Comparison of ENCODE assay signal across 12 mouse cellular contexts in the genomic region with DNA sequence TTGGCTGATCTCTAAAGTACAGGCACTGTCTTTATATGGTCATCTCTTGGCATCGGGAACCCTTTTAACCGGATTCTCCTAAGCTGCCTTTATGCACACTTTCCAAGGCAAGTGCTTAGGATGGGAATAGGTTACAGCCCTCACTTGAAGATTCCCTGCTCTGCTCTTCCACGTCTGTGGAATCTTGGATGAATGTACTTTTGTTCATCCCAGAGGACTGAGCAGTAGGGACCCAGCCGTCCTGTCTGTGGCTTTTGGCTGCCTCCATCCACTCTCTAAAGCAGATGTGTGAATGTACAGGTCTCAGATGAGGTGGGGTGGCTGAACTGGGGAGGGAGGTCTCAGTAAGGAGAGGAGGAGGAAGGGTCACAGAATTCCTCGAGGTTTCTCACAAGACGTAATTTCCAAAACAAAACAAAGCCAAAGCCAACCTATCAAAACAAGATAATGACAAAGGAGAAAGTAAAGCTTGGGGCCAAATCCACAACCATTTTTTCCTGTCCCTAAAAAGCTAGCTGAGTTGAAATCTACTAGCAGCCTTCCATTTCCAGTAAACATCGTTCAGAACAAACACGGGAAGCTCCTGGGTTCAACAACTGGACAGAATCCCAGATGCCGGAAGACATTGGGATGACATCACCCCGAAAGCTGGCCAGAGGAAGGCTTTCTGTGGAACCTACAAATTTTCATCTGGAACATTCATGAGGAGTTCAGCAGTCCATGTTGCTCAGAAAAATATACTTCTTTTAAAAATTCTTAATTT. TPM values are rescaled to one million over a fixed set of nuclear protein-coding genes. Genes with fewer than 3 reads are reported as not detected.
DNase-seq lines count a peak whose midpoint lies in the region; ATAC-seq and TF ChIP-seq lines count a peak whose summit lies in the region.
"Had no signal": no experiment of that assay in that cellular context is flagged by ENCODE, and none has a peak within 500 bp of the region (broad histone marks: within the 10 kb centered on the region; RNA-seq: fewer than 3 reads in every experiment).

No protein-coding gene starts in this region.

- peak; percentile 72 for DNase-seq in kidney, adult 2 months
- no peak for DNase-seq in kidney, adult 18-20 months
- peak; percentile 52 for DNase-seq in kidney, postnatal 10 days
- DNase-seq in testis, postnatal 14 days (ENCODE audit: low spot score): no peak
- no peak for DNase-seq in layer of hippocampus, adult 11-12 months (ENCODE audit: low spot score)
- DNase-seq: cerebellum, adult 8-10 months had no signal

- H3K4me2 ChIP-seq in heart, embryonic 11.5 days: no peak overlapping the region
- no peak overlapping the region for H3K4me2 ChIP-seq in midbrain, embryonic 13.5 days (replicated peaks)
- H3K4me2 ChIP-seq: forebrain, embryonic 12.5 days had no signal

- no peaks in the 10 kb centered on the region for H3K27me3 ChIP-seq in kidney, adult 2 months (replicated peaks; ENCODE audit: control insufficient read depth, insufficient read depth, low read length)
- no peaks in the 10 kb centered on the region for H3K27me3 ChIP-seq in heart, embryonic 11.5 days (ENCODE audit: control insufficient read depth, insufficient read depth, low read length)
- no peaks in the 10 kb centered on the region for H3K27me3 ChIP-seq in small intestine, adult 2 months (ENCODE audit: control insufficient read depth, insufficient read depth, low read length)
- H3K27me3 ChIP-seq in midbrain, embryonic 13.5 days: no peaks in the 10 kb centered on the region
- H3K27me3 ChIP-seq: forebrain, embryonic 12.5 days had no signal

- WGBS in kidney, adult 2 months: 59% methylated on average over 10 of the region's 10 CpGs
- 54% methylated on average over 10 of the region's 10 CpGs for WGBS in heart, embryonic 11.5 days (ENCODE audit: insufficient replicate concordance)
- WGBS in small intestine, adult 2 months: 74% methylated on average over 10 of the region's 10 CpGs
- 79% methylated on average over 10 of the region's 10 CpGs for WGBS in midbrain, embryonic 13.5 days

- no peaks in the 10 kb centered on the region for H3K9me3 ChIP-seq in heart, embryonic 11.5 days (replicated peaks; ENCODE audit: control insufficient read depth, low read length)
- no peaks in the 10 kb centered on the region for H3K9me3 ChIP-seq in midbrain, embryonic 13.5 days
- H3K9me3 ChIP-seq: forebrain, embryonic 12.5 days had no signal

- TF ChIP-seq POLR2A in kidney, adult 2 months (IDR thresholded peaks at IDR 0.05; ENCODE audit: low read depth, low read length): no peak
- no peak for TF ChIP-seq POLR2A in small intestine, adult 2 months (IDR thresholded peaks at IDR 0.05; ENCODE audit: low read depth, low read length)

- no peak for ATAC-seq in heart, embryonic 11.5 days (replicated peaks; ENCODE audit: insufficient number of reproducible peaks, low FRiP score, low TSS enrichment)
- no peak for ATAC-seq in midbrain, embryonic 13.5 days
- ATAC-seq: CD4-positive, CD25-positive, alpha-beta regulatory T cell, adult 4 months; inflammation-experienced regulatory T-cells, adult 6 months had no signal

- H3K27ac ChIP-seq in kidney, adult 2 months (ENCODE audit: insufficient read depth, low read depth, low read length): peak overlapping the region; percentile 67
- peak overlapping the region; percentile 64 for H3K27ac ChIP-seq in heart, embryonic 11.5 days (ENCODE audit: low read depth, low read length)
- H3K27ac ChIP-seq in small intestine, adult 2 months (ENCODE audit: insufficient read depth, low read depth, low read length): peak overlapping the region; percentile 78
- no peak overlapping the region for H3K27ac ChIP-seq in midbrain, embryonic 13.5 days
- H3K27ac ChIP-seq: forebrain, embryonic 12.5 days had no signal

- no peak overlapping the region for H3K9ac ChIP-seq in heart, embryonic 11.5 days (ENCODE audit: low read depth, low read length)
- H3K9ac ChIP-seq in midbrain, embryonic 13.5 days (replicated peaks): no peak overlapping the region
- H3K9ac ChIP-seq: forebrain, embryonic 12.5 days had no signal

- H3K36me3 ChIP-seq in kidney, adult 2 months (ENCODE audit: control insufficient read depth, insufficient read depth, low read length): no peaks in the 10 kb centered on the region
- H3K36me3 ChIP-seq in heart, embryonic 11.5 days (ENCODE audit: control insufficient read depth, insufficient read depth, low read length): no peaks in the 10 kb centered on the region
- H3K36me3 ChIP-seq in small intestine, adult 2 months (ENCODE audit: control insufficient read depth, insufficient read depth, low read length): no peaks in the 10 kb centered on the region
- no peaks in the 10 kb centered on the region for H3K36me3 ChIP-seq in midbrain, embryonic 13.5 days
- H3K36me3 ChIP-seq: forebrain, embryonic 12.5 days had no signal

- H3K4me1 ChIP-seq in kidney, adult 2 months (ENCODE audit: control insufficient read depth, insufficient read depth, low read length): peaks cover 6% of the 10 kb centered on the region; the same call in 1 of the 2 replicates
- peaks cover 13% of the 10 kb centered on the region for H3K4me1 ChIP-seq in heart, embryonic 11.5 days (ENCODE audit: control insufficient read depth, insufficient read depth, low read length)
- H3K4me1 ChIP-seq in small intestine, adult 2 months (ENCODE audit: control insufficient read depth, insufficient read depth, insufficient read length, low read length): no peaks in the 10 kb centered on the region; the same call in 1 of the 2 replicates
- H3K4me1 ChIP-seq in midbrain, embryonic 13.5 days (replicated peaks): no peaks in the 10 kb centered on the region
- H3K4me1 ChIP-seq: forebrain, embryonic 12.5 days had no signal

- TF ChIP-seq CTCF in kidney, adult 2 months (conservative IDR thresholded peaks at IDR 0.05; ENCODE audit: insufficient read depth, insufficient read length, low read depth, low read length): no peak
- TF ChIP-seq CTCF in small intestine, adult 2 months (IDR thresholded peaks at IDR 0.05; ENCODE audit: extremely low read depth, insufficient read length, insufficient replicate concordance, low read depth, low read length): no peak

- H3K4me3 ChIP-seq in kidney, adult 2 months (ENCODE audit: insufficient read depth, low read depth, low read length): no peak overlapping the region
- H3K4me3 ChIP-seq in heart, embryonic 11.5 days (ENCODE audit: low read depth, low read length): no peak overlapping the region
- no peak overlapping the region for H3K4me3 ChIP-seq in small intestine, adult 2 months (ENCODE audit: low read depth, low read length)
- no peak overlapping the region for H3K4me3 ChIP-seq in midbrain, embryonic 13.5 days (replicated peaks)
- H3K4me3 ChIP-seq: forebrain, embryonic 12.5 days had no signal

RNA-seq across cellular contexts. Expression of gene Aak1, which starts 18.4 kb away (rescaled TPM):
- 28.9 and 30.6 TPM in 2 replicates for polyA plus RNA-seq in kidney, adult 2 months (2012; rRNA removed)
- polyA plus RNA-seq in heart, embryonic 11.5 days (2014; fragmentation: Nextera tagmentation; extraction: Ambion mirVana): 23.0 and 24.3 TPM in 2 replicates
- 10.5 and 22.8 TPM in 2 replicates for polyA plus RNA-seq in small intestine, adult 2 months (2012; rRNA removed)
- 32.1 and 34.4 TPM in 2 replicates for polyA plus RNA-seq in midbrain, embryonic 13.5 days (2015; fragmentation: Nextera tagmentation; extraction: Ambion mirVana)

RNA-seq across cellular contexts. Expression of gene Anxa4, which starts 37.5 kb away (rescaled TPM):
- 57.2 and 68.8 TPM in 2 replicates for polyA plus RNA-seq in kidney, adult 2 months (2012; rRNA removed)
- polyA plus RNA-seq in heart, embryonic 11.5 days (2014; fragmentation: Nextera tagmentation; extraction: Ambion mirVana): 13.0 and 13.7 TPM in 2 replicates
- 89.9 and 634 TPM in 2 replicates for polyA plus RNA-seq in small intestine, adult 2 months (2012; rRNA removed)
- 3.2 and 3.4 TPM in 2 replicates for polyA plus RNA-seq in midbrain, embryonic 13.5 days (2015; fragmentation: Nextera tagmentation; extraction: Ambion mirVana)

Comparison
In these comparisons a context has a peak if more than half of its experiments do, and no peak if none do; other contexts are left out.
1. DNase-seq: peak in kidney, adult 2 months (single experiment) and kidney, postnatal 10 days (single experiment); none in kidney, adult 18-20 months (single experiment), testis, postnatal 14 days (single experiment) and layer of hippocampus, adult 11-12 months (single experiment).